Mouse (Mus musculus) C2C12 (cell line): ENCODE data around the gene Rsrc2. TPM values are rescaled to one million over a fixed set of nuclear protein-coding genes. Genes with fewer than 3 reads are reported as not detected.
"Not testable (repeated sequence)": the region's sequence is repeated elsewhere in the genome, so short reads cannot be mapped to it uniquely, and the experiment has no call there.

ENCODE experiments used
- H3K27me3 ChIP-seq: one replicate; pipeline ENCODE4 v1.6.1; 2011; ENCODE audit not compliant: control insufficient read depth, insufficient read depth, insufficient read length
- H3K36me3 ChIP-seq: one replicate; pipeline ENCODE4 v1.6.1; 2011; ENCODE audit not compliant: control insufficient read depth, insufficient read depth
- H3K4me3 ChIP-seq: one replicate; pipeline ENCODE4 v1.5.1; 2011; ENCODE audit warnings: mild to moderate bottlenecking, control low read depth; ENCODE audit not compliant: poor library complexity, insufficient read depth, severe bottlenecking
- H3K79me2 ChIP-seq: one replicate; pipeline ENCODE4 v1.6.1; 2011; ENCODE audit not compliant: control insufficient read depth, insufficient read depth
- H3K79me3 ChIP-seq: one replicate; pipeline ENCODE4 v1.6.1; 2011; ENCODE audit warnings: low read depth, control low read depth
- H3ac ChIP-seq: one replicate; pipeline ENCODE3; 2011; ENCODE audit warnings: low read depth; ENCODE audit not compliant: control insufficient read depth, insufficient read length
- CEBPB ChIP-seq: IDR thresholded peaks from one replicate; pipeline ENCODE4 v1.6.1; 2011; ENCODE audit warnings: low read depth, mild to moderate bottlenecking, control low read depth, moderate library complexity
- CTCF ChIP-seq: IDR thresholded peaks from one replicate; pipeline ENCODE4 v1.5.1; 2011; ENCODE audit not compliant: control insufficient read depth, insufficient read depth, insufficient read length
- FOSL1 ChIP-seq: IDR thresholded peaks from one replicate; pipeline ENCODE4 v1.8.0; 2011; ENCODE audit warnings: mild to moderate bottlenecking, low read length; ENCODE audit not compliant: poor library complexity, insufficient read depth, severe bottlenecking
- MAX ChIP-seq: IDR thresholded peaks from one replicate; pipeline ENCODE4 v1.6.1; 2011; ENCODE audit warnings: mild to moderate bottlenecking, control low read depth
- MYOD1 ChIP-seq: IDR thresholded peaks from one replicate; pipeline ENCODE4 v1.6.1; 2011; ENCODE audit warnings: low read depth; ENCODE audit not compliant: control insufficient read depth, insufficient read length
- MYOG ChIP-seq: IDR thresholded peaks from one replicate; pipeline ENCODE4 v1.6.1; 2011; ENCODE audit not compliant: control insufficient read depth, insufficient read length; ENCODE audit errors: extremely low read depth
- USF1 ChIP-seq: IDR thresholded peaks from one replicate; pipeline ENCODE4 v1.6.1; 2011; ENCODE audit warnings: low read depth, mild to moderate bottlenecking, control low read depth, moderate library complexity
- polyA plus RNA-seq: library from polyadenylated mRNA; unstranded; fragments of >200 nt; fragmentation: generic; extraction: Trizol; gene quantifications from one replicate; pipeline ENCODE4 v1.2.1, GENCODE M21; 2012; ENCODE audit warnings: missing spikeins

The Rsrc2 gene
- polyA plus RNA-seq, 1 experiment, result 16.4 TPM

- TF ChIP-seq MAX (no peak), FOSL1 (no peak), USF1 (no peak), MYOD1 (no peak), MYOG (no peak), CEBPB (no peak), CTCF (no peak)
- Histone ChIP-seq H3K4me3 (no peak overlapping the region), H3K79me3 (no peaks in the 10 kb centered on the region), H3K36me3 (peaks cover 63% of the 10 kb centered on the region), H3K79me2 (no peaks in the 10 kb centered on the region), H3ac (no peak overlapping the region), H3K27me3 (no peaks in the 10 kb centered on the region)
Observed at GRCm38 (mm10) chr5:123765506-123765905, 16.3 kb upstream of the Rsrc2 start.

- Histone ChIP-seq H3ac (peak overlapping the region; percentile 76), H3K27me3 (no peaks in the 10 kb centered on the region), H3K4me3 (peak overlapping the region; percentile 62), H3K79me2 (peaks cover 94% of the 10 kb centered on the region), H3K79me3 (peaks cover 77% of the 10 kb centered on the region), H3K36me3 (peaks cover 31% of the 10 kb centered on the region)
- TF ChIP-seq MYOD1 (no peak), MYOG (no peak), CTCF (no peak), CEBPB (no peak), FOSL1 (no peak), USF1 (no peak), MAX (no peak)
Observed at GRCm38 (mm10) chr5:123748339-123749064, 712 bp downstream of the Rsrc2 start.

- H3K79me3 ChIP-seq, result peaks cover 80% of the 10 kb centered on the region
- no peaks in the 10 kb centered on the region for H3K27me3 ChIP-seq
- peaks cover 96% of the 10 kb centered on the region for H3K79me2 ChIP-seq
- peak overlapping the region; percentile 64 for H3ac ChIP-seq
- no peak for TF ChIP-seq MYOG
- H3K36me3 ChIP-seq, result peaks cover 36% of the 10 kb centered on the region
- H3K4me3 ChIP-seq, result peak overlapping the region; percentile 62
Observed at GRCm38 (mm10) chr5:123747604-123748003, 1.6 kb downstream of the Rsrc2 start.

- peaks cover 50% of the 10 kb centered on the region for H3K36me3 ChIP-seq
- H3K4me3 ChIP-seq, result no peak overlapping the region
- H3K79me3 ChIP-seq, result peaks cover 79% of the 10 kb centered on the region
- H3K79me2 ChIP-seq, result peaks cover 93% of the 10 kb centered on the region
- H3K27me3 ChIP-seq, result no peaks in the 10 kb centered on the region
- no peak overlapping the region for H3ac ChIP-seq
- TF ChIP-seq MYOD1 (no peak), USF1 (no peak)
Observed at GRCm38 (mm10) chr5:123746253-123746652, 3.0 kb downstream of the Rsrc2 start.

GRCm38 (mm10) chr5:123744358-123744757, 4.9 kb downstream of the Rsrc2 start:
- no peaks in the 10 kb centered on the region for H3K27me3 ChIP-seq
- no peak overlapping the region for H3K4me3 ChIP-seq
- peaks cover 69% of the 10 kb centered on the region for H3K36me3 ChIP-seq
- TF ChIP-seq USF1 (no peak), FOSL1 (no peak), MYOD1 (no peak), MAX (no peak), CTCF (no peak), MYOG (no peak), CEBPB (no peak)
- peaks cover 80% of the 10 kb centered on the region for H3K79me3 ChIP-seq
- no peak overlapping the region for H3ac ChIP-seq
- H3K79me2 ChIP-seq, result peaks cover 92% of the 10 kb centered on the region

GRCm38 (mm10) chr5:123730981-123731380, 18.2 kb downstream of the Rsrc2 start:
- no peak overlapping the region for H3K4me3 ChIP-seq
- no peaks in the 10 kb centered on the region for H3K27me3 ChIP-seq
- H3ac ChIP-seq, result no peak overlapping the region
- H3K79me3 ChIP-seq, result peaks cover 3% of the 10 kb centered on the region
- peaks cover 39% of the 10 kb centered on the region for H3K79me2 ChIP-seq
- TF ChIP-seq MAX (no peak), MYOD1 (no peak), MYOG (no peak), USF1 (no peak), CEBPB (no peak), FOSL1 (no peak), CTCF (no peak)
- peaks cover 95% of the 10 kb centered on the region for H3K36me3 ChIP-seq

GRCm38 (mm10) chr5:123723816-123724215, 25.4 kb downstream of the Rsrc2 start:
- H3K79me3 ChIP-seq, result peaks cover 18% of the 10 kb centered on the region
- H3K4me3 ChIP-seq, H3ac ChIP-seq, H3K27me3 ChIP-seq: not testable (repeated sequence)
- peaks cover 19% of the 10 kb centered on the region for H3K79me2 ChIP-seq
- H3K36me3 ChIP-seq, result peaks cover 26% of the 10 kb centered on the region
